Mouse (Mus musculus): ENCODE data around the gene Ror2.

- TF ChIP-seq CTCF (IDR thresholded peaks at IDR 0.05; ENCODE audit: control insufficient read depth, insufficient read depth, low read length) = no peak
- TF ChIP-seq POLR2A (IDR thresholded peaks at IDR 0.05; ENCODE audit: borderline replicate concordance, control insufficient read depth, low read depth, low read length) = no peak
Observed at GRCm38 (mm10) chr13:53130567-53130966, 155.4 kb downstream of the Ror2 start.

All from bone marrow, adult 2 months (tissue).